Comparison of ENCODE assay signal across 8 mouse cellular contexts in genomic region chr8:119678138-119678843, GRCm38 (mm10). TPM values are rescaled to one million over a fixed set of nuclear protein-coding genes. Genes with fewer than 3 reads are reported as not detected.
DNase-seq lines count a peak whose midpoint lies in the region; ATAC-seq and TF ChIP-seq lines count a peak whose summit lies in the region.

No protein-coding gene starts in this region.

- no peak for ATAC-seq in midbrain, embryonic 13.5 days

- no peaks in the 10 kb centered on the region for H3K36me3 ChIP-seq in midbrain, embryonic 13.5 days

- no peak overlapping the region for H3K9ac ChIP-seq in midbrain, embryonic 13.5 days (replicated peaks)

- DNase-seq in thymus, postnatal 14 days = peak; percentile 43
- DNase-seq in thymus, postnatal 36 days = no peak
- DNase-seq in heart, postnatal 10 days = peak; percentile 35 to 64
- peak; percentile 60 to 77 for DNase-seq in kidney, postnatal 4 days
- DNase-seq in spleen, postnatal 4 days (ENCODE audit: low spot score in 2 of 2) = no peak
- no peak for DNase-seq in gastrocnemius, adult 18-20 months (ENCODE audit: low spot score)

- no peaks in the 10 kb centered on the region for H3K9me3 ChIP-seq in midbrain, embryonic 13.5 days

- intact Hi-C loops in heart, postnatal 10 days (cut with DNase I) = loop anchor here (5.0 to 10.0 kb wide), 2 partner anchors 71 to 263 kb away; partner anchors contain the start of gene Taf1c

- H3K27me3 ChIP-seq in midbrain, embryonic 13.5 days = 0 out of 2 replicates have a peak, but pooled peaks cover 4% of the 10 kb centered on the region

- peak overlapping the region; percentile 23; the same call in 1 of the 2 replicates for H3K4me2 ChIP-seq in midbrain, embryonic 13.5 days (replicated peaks)

- H3K4me1 ChIP-seq in cortical plate, adult 2 months (ENCODE audit: control insufficient read depth, insufficient read depth, low read length) = no peaks in the 10 kb centered on the region
- H3K4me1 ChIP-seq in midbrain, embryonic 13.5 days (replicated peaks) = peaks cover 25% of the 10 kb centered on the region

- H3K4me3 ChIP-seq in cortical plate, adult 2 months (ENCODE audit: insufficient read depth, low read length) = no peak overlapping the region
- H3K4me3 ChIP-seq in midbrain, embryonic 13.5 days (replicated peaks) = no peak overlapping the region

- H3K27ac ChIP-seq in cortical plate, adult 2 months (ENCODE audit: insufficient read depth, low read length) = no peak overlapping the region
- H3K27ac ChIP-seq in midbrain, embryonic 13.5 days = no peak overlapping the region

- 15% methylated on average over 18 of the region's 18 CpGs for whole genome bisulfite sequencing in midbrain, embryonic 13.5 days

- TF ChIP-seq CTCF in cortical plate, adult 2 months (IDR thresholded peaks at IDR 0.05; ENCODE audit: extremely low read depth, insufficient read depth, low read length) = peak; percentile 44

- TF ChIP-seq POLR2A in cortical plate, adult 2 months (IDR thresholded peaks at IDR 0.05; ENCODE audit: extremely low read depth, insufficient read depth, low read length) = no peak

RNA-seq across cellular contexts. Expression of gene Wfdc1, which starts 12.1 kb away (rescaled TPM):
- 17.5 and 20.3 TPM in 2 replicates for polyA plus RNA-seq in cortical plate, adult 2 months (2012; rRNA removed)
- 10 to 100 TPM; 45.0 to 47.4 TPM for total RNA-seq in heart, postnatal 10 days (2021)
- polyA plus RNA-seq in midbrain, embryonic 13.5 days (2015; fragmentation: Nextera tagmentation; extraction: Ambion mirVana) = 2.0 and 2.1 TPM in 2 replicates
- 10 to 100 TPM; 60.2 to 82.9 TPM for total RNA-seq in gastrocnemius, adult 18-20 months (2021)

RNA-seq across cellular contexts. Expression of gene Atp2c2, which starts 21.5 kb away (rescaled TPM):
- polyA plus RNA-seq in cortical plate, adult 2 months (2012; rRNA removed) = 0.96 and 1.1 TPM in 2 replicates
- total RNA-seq in heart, postnatal 10 days (2021) = not detected
- polyA plus RNA-seq in midbrain, embryonic 13.5 days (2015; fragmentation: Nextera tagmentation; extraction: Ambion mirVana) = not detected in 2 replicates
- under 1 TPM in 1 of 2 experiments, not detected in 1; 0.14 TPM for total RNA-seq in gastrocnemius, adult 18-20 months (2021)

RNA-seq across cellular contexts. Expression of gene Kcng4, which starts 42.8 kb away (rescaled TPM):
- 5.3 and 5.5 TPM in 2 replicates for polyA plus RNA-seq in cortical plate, adult 2 months (2012; rRNA removed)
- total RNA-seq in heart, postnatal 10 days (2021) = under 1 TPM in 1 of 2 experiments, not detected in 1; 0.10 TPM
- polyA plus RNA-seq in midbrain, embryonic 13.5 days (2015; fragmentation: Nextera tagmentation; extraction: Ambion mirVana) = 0.08 and 0.47 TPM in 2 replicates
- 10 to 100 TPM; 11.4 to 11.8 TPM for total RNA-seq in gastrocnemius, adult 18-20 months (2021)

Comparison
In these comparisons a context has a peak if more than half of its experiments do, and no peak if none do; other contexts are left out.
1. DNase-seq: peak in thymus, postnatal 14 days (single experiment), heart, postnatal 10 days (2 of 2) and kidney, postnatal 4 days (2 of 2); none in thymus, postnatal 36 days (0 of 2), spleen, postnatal 4 days (0 of 2) and gastrocnemius, adult 18-20 months (single experiment).
2. RNA of gene Kcng4, which starts 42.8 kb away (total RNA-seq): 11.4 to 11.8 TPM in gastrocnemius, adult 18-20 months; 0.10 TPM in heart, postnatal 10 days; every median in the first group is over 10 times any median in the second.